Mouse (Mus musculus) intestine, embryonic 15.5 days (tissue): Measurements from ENCODE around the gene Capza1. TPM values are rescaled to one million over a fixed set of nuclear protein-coding genes. Genes with fewer than 3 reads are reported as not detected.
"Not testable (repeated sequence)": the region's sequence is repeated elsewhere in the genome, so short reads cannot be mapped to it uniquely, and the experiment has no call there.

ENCODE experiments used
- ATAC-seq: fragments of 200-750 bp; cut with Nextera tagmentation; 2 replicates; pipeline ENCODE4 v1.8.0; 2017; ENCODE audit warnings: moderate TSS enrichment, moderate library complexity
- H3K27ac ChIP-seq: fragments of 300-500 bp; sonication (generic); 2 replicates; pipeline ENCODE4 v1.5.1; 2015; ENCODE audit warnings: mild to moderate bottlenecking, inconsistent platforms
- H3K27me3 ChIP-seq: fragments of 300-500 bp; sonication (generic); replicated peaks from 2 replicates; pipeline ENCODE4 v1.6.1; 2015; ENCODE audit warnings: inconsistent platforms
- H3K36me3 ChIP-seq: fragments of 300-500 bp; sonication (generic); 2 replicates; pipeline ENCODE4 v1.6.1; 2015; ENCODE audit warnings: inconsistent platforms
- H3K4me1 ChIP-seq: fragments of 300-500 bp; sonication (generic); replicated peaks from 2 replicates; pipeline ENCODE4 v1.6.1; 2015; ENCODE audit warnings: inconsistent platforms
- H3K4me2 ChIP-seq: fragments of 300-500 bp; sonication (generic); replicated peaks from 2 replicates; pipeline ENCODE4 v1.6.1; 2015; ENCODE audit warnings: mild to moderate bottlenecking, inconsistent platforms
- H3K4me3 ChIP-seq: fragments of 300-500 bp; sonication (generic); replicated peaks from 2 replicates; pipeline ENCODE4 v1.5.1; 2015; ENCODE audit warnings: inconsistent platforms
- H3K9ac ChIP-seq: fragments of 300-500 bp; sonication (generic); 2 replicates; pipeline ENCODE4 v1.6.1; 2015; ENCODE audit warnings: inconsistent platforms
- H3K9me3 ChIP-seq: fragments of 300-500 bp; sonication (generic); 2 replicates; pipeline ENCODE4 v1.6.1; 2016; ENCODE audit warnings: inconsistent platforms
- WGBS: fragments of 180-500 bp; shearing (Covaris S2); methylation state at CpG from one replicate; pipeline ENCODE4 v1.1.7; 2015; 5-methylcytosine and 5-hydroxymethylcytosine counted together
- polyA plus RNA-seq: library from polyadenylated mRNA; unstranded; fragments of >200 nt; fragmentation: Nextera tagmentation; extraction: Ambion mirVana; gene quantifications from 2 replicates; pipeline ENCODE4 v1.2.1, GENCODE M21; 2015

Gene Capza1
- polyA plus RNA-seq, 1 experiment from 2014 or later = 196 TPM

- WGBS = 80% methylated on average over 2 of the region's 2 CpGs
- Histone ChIP-seq H3K4me2 (no peak overlapping the region), H3K4me1 (peaks cover 21% of the 10 kb centered on the region), H3K27me3 (no peaks in the 10 kb centered on the region), H3K36me3 (no peaks in the 10 kb centered on the region), H3K4me3 (no peak overlapping the region), H3K9ac (no peak overlapping the region), H3K27ac (no peak overlapping the region), H3K9me3 (no peaks in the 10 kb centered on the region)
- ATAC-seq = no peak
Observed at GRCm38 (mm10) chr3:104815346-104815745, 49.0 kb downstream of the Capza1 start.

GRCm38 (mm10) chr3:104814746-104815145 lies 49.6 kb downstream of the Capza1 start:
- no peak overlapping the region for H3K4me2 ChIP-seq
- ATAC-seq = no peak
- H3K4me1 ChIP-seq = peaks cover 21% of the 10 kb centered on the region
- no peak overlapping the region for H3K9ac ChIP-seq
- H3K9me3 ChIP-seq = no peaks in the 10 kb centered on the region
- no peak overlapping the region for H3K27ac ChIP-seq
- no peaks in the 10 kb centered on the region for H3K27me3 ChIP-seq
- no peak overlapping the region for H3K4me3 ChIP-seq
- no peaks in the 10 kb centered on the region for H3K36me3 ChIP-seq
- 100% methylated on average over 1 of the region's 1 CpGs for WGBS

- H3K4me2 ChIP-seq, ATAC-seq, H3K27me3 ChIP-seq, H3K36me3 ChIP-seq, H3K9me3 ChIP-seq, H3K9ac ChIP-seq, H3K4me3 ChIP-seq, H3K27ac ChIP-seq: not testable (repeated sequence)
- WGBS = 92% methylated on average over 7 of the region's 7 CpGs
- H3K4me1 ChIP-seq = 0 out of 2 replicates have a peak, but pooled peaks cover 14% of the 10 kb centered on the region
Observed at GRCm38 (mm10) chr3:104813227-104813626, 51.1 kb downstream of the Capza1 start.

- Histone ChIP-seq H3K27me3 (no peaks in the 10 kb centered on the region), H3K4me2 (no peak overlapping the region), H3K4me1 (0 out of 2 replicates have a peak, but pooled peaks cover 14% of the 10 kb centered on the region), H3K36me3 (no peaks in the 10 kb centered on the region), H3K27ac (no peak overlapping the region), H3K9ac (no peak overlapping the region), H3K9me3 (no peaks in the 10 kb centered on the region), H3K4me3 (no peak overlapping the region)
- no peak for ATAC-seq
- 74% methylated on average over 4 of the region's 4 CpGs for WGBS
Observed at GRCm38 (mm10) chr3:104812254-104812653, 52.1 kb downstream of the Capza1 start.

- H3K4me3 ChIP-seq = no peak overlapping the region
- H3K27ac ChIP-seq = no peak overlapping the region
- H3K9ac ChIP-seq = no peak overlapping the region
- 0 out of 2 replicates have a peak, but pooled peaks cover 10% of the 10 kb centered on the region for H3K4me1 ChIP-seq
- ATAC-seq = peak; percentile 76
- no peaks in the 10 kb centered on the region for H3K36me3 ChIP-seq
- H3K4me2 ChIP-seq = no peak overlapping the region
- no peaks in the 10 kb centered on the region for H3K9me3 ChIP-seq
- no peaks in the 10 kb centered on the region for H3K27me3 ChIP-seq
- 17% methylated on average over 3 of the region's 3 CpGs for WGBS
Observed at GRCm38 (mm10) chr3:104811752-104812151, 52.6 kb downstream of the Capza1 start.

GRCm38 (mm10) chr3:104805539-104805938 lies 58.8 kb downstream of the Capza1 start:
- Histone ChIP-seq H3K36me3 (peaks cover 36% of the 10 kb centered on the region), H3K27me3 (no peaks in the 10 kb centered on the region), H3K4me3 (no peak overlapping the region), H3K9me3 (no peaks in the 10 kb centered on the region), H3K9ac (no peak overlapping the region), H3K4me2 (no peak overlapping the region), H3K4me1 (no peaks in the 10 kb centered on the region), H3K27ac (no peak overlapping the region)
- ATAC-seq = no peak
- WGBS = 78% methylated on average over 9 of the region's 9 CpGs

- no peak overlapping the region for H3K9ac ChIP-seq
- 92% methylated on average over 10 of the region's 10 CpGs for WGBS
- H3K4me2 ChIP-seq = no peak overlapping the region
- H3K4me1 ChIP-seq = no peaks in the 10 kb centered on the region
- no peak overlapping the region for H3K4me3 ChIP-seq
- H3K9me3 ChIP-seq = no peaks in the 10 kb centered on the region
- H3K36me3 ChIP-seq = peaks cover 44% of the 10 kb centered on the region
- no peak overlapping the region for H3K27ac ChIP-seq
- ATAC-seq = no peak
- no peaks in the 10 kb centered on the region for H3K27me3 ChIP-seq
Observed at GRCm38 (mm10) chr3:104804312-104804711, 60.0 kb downstream of the Capza1 start.

- Histone ChIP-seq H3K4me2 (no peak overlapping the region), H3K27me3 (no peaks in the 10 kb centered on the region), H3K9ac (no peak overlapping the region), H3K36me3 (peaks cover 51% of the 10 kb centered on the region), H3K27ac (no peak overlapping the region), H3K9me3 (no peaks in the 10 kb centered on the region), H3K4me1 (0 out of 2 replicates have a peak, but pooled peaks cover 6% of the 10 kb centered on the region), H3K4me3 (no peak overlapping the region)
- ATAC-seq = no peak
- 89% methylated on average over 6 of the region's 6 CpGs for WGBS
Observed at GRCm38 (mm10) chr3:104801481-104801880, 62.8 kb downstream of the Capza1 start.

- Histone ChIP-seq H3K36me3 (peaks cover 51% of the 10 kb centered on the region), H3K27me3 (no peaks in the 10 kb centered on the region), H3K9me3 (no peaks in the 10 kb centered on the region), H3K27ac (no peak overlapping the region), H3K4me3 (no peak overlapping the region), H3K4me2 (no peak overlapping the region), H3K9ac (no peak overlapping the region), H3K4me1 (peaks cover 12% of the 10 kb centered on the region)
- WGBS = 93% methylated on average over 11 of the region's 11 CpGs
- no peak for ATAC-seq
Observed at GRCm38 (mm10) chr3:104800681-104801080, 63.6 kb downstream of the Capza1 start.

GRCm38 (mm10) chr3:104796430-104797082 lies 67.7 kb downstream of the Capza1 start:
- no peak overlapping the region; the same call in 1 of the 2 replicates for H3K4me2 ChIP-seq
- H3K36me3 ChIP-seq = peaks cover 40% of the 10 kb centered on the region
- no peaks in the 10 kb centered on the region for H3K27me3 ChIP-seq
- no peak overlapping the region for H3K4me3 ChIP-seq
- H3K27ac ChIP-seq = peak overlapping the region; percentile 92
- no peaks in the 10 kb centered on the region for H3K9me3 ChIP-seq
- peak; percentile 86 for ATAC-seq
- H3K4me1 ChIP-seq = peaks cover 54% of the 10 kb centered on the region
- H3K9ac ChIP-seq = 0 out of 2 replicates have a peak overlapping the region, but pooled peaks have one; percentile 13
- WGBS = 60% methylated on average over 15 of the region's 15 CpGs

- Histone ChIP-seq H3K4me2 (no peak overlapping the region), H3K9ac (peak overlapping the region; percentile 13; the same call in 1 of the 2 replicates), H3K9me3 (no peaks in the 10 kb centered on the region), H3K36me3 (peaks cover 32% of the 10 kb centered on the region), H3K27ac (peak overlapping the region; percentile 92), H3K27me3 (no peaks in the 10 kb centered on the region), H3K4me1 (peaks cover 61% of the 10 kb centered on the region), H3K4me3 (no peak overlapping the region)
- 55% methylated on average over 15 of the region's 15 CpGs for WGBS
- peak; percentile 4 for ATAC-seq
Observed at GRCm38 (mm10) chr3:104795661-104796340, 68.5 kb downstream of the Capza1 start.

- peaks cover 25% of the 10 kb centered on the region for H3K36me3 ChIP-seq
- H3K9me3 ChIP-seq = no peaks in the 10 kb centered on the region
- no peaks in the 10 kb centered on the region for H3K27me3 ChIP-seq
- peaks cover 69% of the 10 kb centered on the region for H3K4me1 ChIP-seq
- WGBS = 28% methylated on average over 12 of the region's 12 CpGs
- peak overlapping the region; percentile 92 for H3K27ac ChIP-seq
- H3K9ac ChIP-seq = peak overlapping the region; percentile 23; the same call in 1 of the 2 replicates
- ATAC-seq = no peak; the same call in 1 of the 2 replicates
- no peak overlapping the region for H3K4me3 ChIP-seq
- H3K4me2 ChIP-seq = no peak overlapping the region; the same call in none of the 2 replicates
Observed at GRCm38 (mm10) chr3:104794953-104795470, 69.3 kb downstream of the Capza1 start.
